Mouse (Mus musculus) forebrain, embryonic 10.5 days (tissue): ENCODE data around the gene Prpf40b. TPM values are rescaled to one million over a fixed set of nuclear protein-coding genes. Genes with fewer than 3 reads are reported as not detected.

ENCODE experiments used
- DNase-seq: peaks from one replicate; pipeline ENCODE4 v3.0.0-alpha.2; 2017; ENCODE audit warnings: low spot score; ENCODE audit errors: extremely low spot score
- H3K27ac ChIP-seq: fragments of 300-500 bp; sonication (generic); 2 replicates; pipeline ENCODE4 v1.5.1; 2016; ENCODE audit warnings: mild to moderate bottlenecking
- H3K27me3 ChIP-seq: fragments of 300-500 bp; sonication (generic); 2 replicates; pipeline ENCODE4 v1.6.1; 2016; ENCODE audit warnings: mild to moderate bottlenecking; ENCODE audit not compliant: poor library complexity, severe bottlenecking
- H3K36me3 ChIP-seq: fragments of 300-500 bp; sonication (generic); replicated peaks from 2 replicates; pipeline ENCODE4 v1.6.1; 2016; ENCODE audit warnings: mild to moderate bottlenecking, moderate library complexity
- H3K4me1 ChIP-seq: fragments of 300-500 bp; sonication (generic); 2 replicates; pipeline ENCODE4 v1.6.1; 2016
- H3K4me3 ChIP-seq: fragments of 300-500 bp; sonication (generic); 2 replicates; pipeline ENCODE4 v1.5.1; 2016; ENCODE audit warnings: mild to moderate bottlenecking, moderate library complexity
- H3K9me3 ChIP-seq: fragments of 300-500 bp; sonication (generic); 2 replicates; pipeline ENCODE4 v1.6.1; 2016; ENCODE audit warnings: mild to moderate bottlenecking, moderate library complexity
- WGBS: fragments of 180-500 bp; shearing (Covaris S2); methylation state at CpG from one replicate; pipeline ENCODE4 v1.1.7; 2016; 5-methylcytosine and 5-hydroxymethylcytosine counted together
- polyA plus RNA-seq: library from polyadenylated mRNA; unstranded; fragments of >200 nt; fragmentation: Nextera tagmentation; extraction: Ambion mirVana; gene quantifications from 2 replicates; pipeline ENCODE4 v1.2.1, GENCODE M21; 2016

The Prpf40b gene
- polyA plus RNA-seq, 1 experiment from 2014 or later, result 62.2 TPM

DNA sequence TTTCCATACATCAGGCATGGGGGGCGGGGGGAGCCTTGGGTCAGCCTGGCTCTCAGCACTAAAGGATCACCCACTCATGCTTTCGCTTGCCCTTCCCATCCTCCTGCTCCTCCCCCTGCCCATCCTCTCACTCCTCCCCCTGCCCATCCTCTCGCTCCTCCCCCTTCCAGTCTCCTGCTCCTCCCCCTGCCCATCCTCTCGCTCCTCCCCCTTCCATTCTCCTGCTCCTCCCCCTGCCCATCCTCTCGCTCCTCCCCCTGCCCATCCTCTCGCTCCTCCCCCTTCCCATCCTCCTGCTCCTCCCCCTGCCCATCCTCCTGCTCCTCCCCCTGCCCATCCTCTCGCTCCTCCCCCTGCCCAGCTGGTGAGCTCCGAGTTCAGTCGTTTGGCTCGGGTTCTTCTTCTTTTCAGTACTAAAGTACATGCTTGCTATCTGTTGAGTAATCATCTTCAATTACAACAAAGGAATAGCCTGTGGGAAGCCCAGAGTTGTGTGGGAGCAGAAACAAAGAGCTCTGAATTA, 35.1 kb upstream of the Prpf40b start:
- H3K4me1 ChIP-seq, result peaks cover 25% of the 10 kb centered on the region
- H3K27me3 ChIP-seq, result no peaks in the 10 kb centered on the region
- peak; percentile 85 for DNase-seq
- H3K36me3 ChIP-seq, result no peaks in the 10 kb centered on the region
- no peaks in the 10 kb centered on the region for H3K9me3 ChIP-seq
- WGBS, result 3% methylated on average over 10 of the region's 10 CpGs
- H3K4me3 ChIP-seq, result peak overlapping the region; percentile 45
- H3K27ac ChIP-seq, result peak overlapping the region; percentile 70; the same call in 1 of the 2 replicates

DNA sequence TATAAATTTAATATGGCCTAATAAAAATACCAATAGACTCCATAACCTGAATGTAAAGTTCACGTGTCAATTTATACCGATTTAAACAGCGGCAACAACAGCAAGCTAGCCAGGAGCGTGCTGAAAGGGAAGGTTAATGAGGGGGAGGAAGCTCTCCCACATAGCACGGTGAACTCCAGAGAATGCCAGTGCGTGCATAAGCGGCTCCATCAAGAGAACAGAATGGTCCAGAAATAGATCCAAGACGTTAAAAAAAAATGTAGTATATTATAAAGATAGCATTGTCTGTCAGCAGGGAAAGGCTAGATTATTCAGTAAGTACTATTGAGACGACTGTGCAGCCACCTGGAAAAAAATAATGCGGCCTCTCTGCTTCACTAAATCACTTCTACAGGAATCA, 32.2 kb upstream of the Prpf40b start:
- Histone ChIP-seq H3K4me3 (no peak overlapping the region), H3K9me3 (no peaks in the 10 kb centered on the region), H3K36me3 (no peaks in the 10 kb centered on the region), H3K27me3 (no peaks in the 10 kb centered on the region), H3K4me1 (peaks cover 28% of the 10 kb centered on the region), H3K27ac (no peak overlapping the region)
- 77% methylated on average over 10 of the region's 10 CpGs for WGBS
- DNase-seq, result no peak

DNA sequence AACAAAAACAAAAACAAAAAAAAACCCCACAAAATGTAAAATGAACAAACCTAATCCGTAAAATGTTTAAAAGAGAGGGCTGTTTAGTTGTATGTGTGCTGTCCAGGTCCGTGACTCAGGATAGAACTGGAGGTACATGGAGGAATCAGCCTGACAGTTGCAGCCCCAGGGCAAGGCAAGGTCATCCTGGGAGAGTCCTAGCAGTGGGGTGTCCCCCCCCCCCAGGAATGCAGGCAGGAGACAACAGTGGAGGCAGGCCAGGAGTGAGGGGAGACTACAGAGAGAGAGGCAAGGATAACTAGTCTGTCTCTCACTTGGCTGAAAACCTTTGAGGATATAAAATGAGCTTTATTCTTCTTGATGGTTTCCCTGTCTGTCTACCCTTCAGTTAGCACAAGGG, 30.5 kb upstream of the Prpf40b start:
- Histone ChIP-seq H3K36me3 (no peaks in the 10 kb centered on the region), H3K4me1 (peaks cover 26% of the 10 kb centered on the region), H3K27ac (no peak overlapping the region), H3K4me3 (no peak overlapping the region), H3K27me3 (no peaks in the 10 kb centered on the region), H3K9me3 (no peaks in the 10 kb centered on the region)
- 79% methylated on average over 2 of the region's 2 CpGs for WGBS
- no peak for DNase-seq

DNA sequence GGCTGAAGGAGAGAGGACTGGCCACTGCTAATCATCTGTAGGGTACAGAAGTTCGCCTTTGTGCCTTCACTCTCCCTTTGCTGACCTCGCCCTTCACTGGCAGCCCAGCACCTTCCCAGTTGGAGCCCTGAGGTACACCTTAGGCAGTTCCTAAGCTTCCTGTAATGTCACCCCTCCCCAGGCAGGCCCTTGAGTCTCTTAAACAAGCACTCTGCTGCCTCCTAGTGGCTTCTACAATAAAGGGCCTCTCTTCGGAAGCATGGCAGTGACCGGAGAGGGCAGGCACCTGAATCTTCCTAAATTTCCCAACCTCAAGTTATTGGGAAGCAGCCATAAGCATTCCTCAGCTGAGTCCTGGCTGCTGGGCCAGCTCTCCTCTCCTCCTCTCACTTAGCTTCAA, 29.2 kb upstream of the Prpf40b start:
- Histone ChIP-seq H3K9me3 (no peaks in the 10 kb centered on the region), H3K4me3 (no peak overlapping the region), H3K4me1 (peaks cover 15% of the 10 kb centered on the region), H3K36me3 (no peaks in the 10 kb centered on the region), H3K27me3 (no peaks in the 10 kb centered on the region), H3K27ac (no peak overlapping the region)
- 14% methylated on average over 4 of the region's 4 CpGs for whole genome bisulfite sequencing
- DNase-seq, result peak; percentile 66

DNA sequence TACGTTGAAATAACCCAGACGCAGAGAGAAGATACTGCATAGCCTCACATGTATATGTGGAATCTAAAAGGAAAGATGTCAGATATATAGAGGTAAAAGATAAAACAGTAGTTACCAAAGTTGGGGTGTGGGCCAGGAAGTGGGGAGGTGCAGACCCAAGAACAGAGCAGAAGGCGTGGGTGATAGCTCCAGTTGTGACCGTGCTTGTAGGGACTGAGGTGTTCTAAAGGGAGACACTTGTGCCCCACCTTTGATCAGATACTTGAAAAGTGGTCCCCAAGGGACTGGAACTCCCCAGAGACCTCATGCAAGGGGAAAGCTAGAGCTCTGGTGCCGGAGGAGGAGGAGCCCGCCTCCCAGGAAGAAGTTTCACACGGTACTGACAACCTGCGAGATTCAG, 18.8 kb upstream of the Prpf40b start:
- peaks cover 12% of the 10 kb centered on the region for H3K4me1 ChIP-seq
- no peak for DNase-seq
- H3K9me3 ChIP-seq, result no peaks in the 10 kb centered on the region
- no peaks in the 10 kb centered on the region for H3K36me3 ChIP-seq
- WGBS, result 91% methylated on average over 8 of the region's 8 CpGs
- no peak overlapping the region for H3K4me3 ChIP-seq
- no peak overlapping the region for H3K27ac ChIP-seq
- H3K27me3 ChIP-seq, result peaks cover 8% of the 10 kb centered on the region; the same call in 1 of the 2 replicates

DNA sequence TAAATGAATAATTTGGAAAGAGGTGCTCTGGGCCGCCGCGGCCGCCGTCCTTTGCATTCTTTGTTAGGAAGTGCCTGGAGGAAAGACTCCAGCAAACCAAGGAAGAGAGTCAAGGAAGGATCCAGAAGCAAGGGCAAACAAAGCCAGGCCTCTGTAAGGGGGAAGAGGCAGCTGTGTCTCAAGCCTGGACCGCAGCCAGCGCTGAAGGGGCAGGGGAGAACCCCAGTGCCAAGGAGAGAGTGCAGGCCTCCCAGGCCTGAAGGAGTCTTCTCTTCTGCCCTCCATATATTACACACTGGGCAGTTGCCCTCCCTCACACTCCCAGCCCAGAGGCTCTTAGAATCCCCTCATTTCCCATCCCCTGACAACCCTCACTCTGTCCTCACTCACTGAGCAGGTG, 16.6 kb upstream of the Prpf40b start:
- H3K9me3 ChIP-seq, result no peaks in the 10 kb centered on the region
- no peaks in the 10 kb centered on the region for H3K4me1 ChIP-seq
- peaks cover 8% of the 10 kb centered on the region; the same call in 1 of the 2 replicates for H3K27me3 ChIP-seq
- H3K36me3 ChIP-seq, result no peaks in the 10 kb centered on the region
- H3K4me3 ChIP-seq, result no peak overlapping the region
- WGBS, result 91% methylated on average over 7 of the region's 7 CpGs
- no peak overlapping the region for H3K27ac ChIP-seq
- DNase-seq, result no peak

DNA sequence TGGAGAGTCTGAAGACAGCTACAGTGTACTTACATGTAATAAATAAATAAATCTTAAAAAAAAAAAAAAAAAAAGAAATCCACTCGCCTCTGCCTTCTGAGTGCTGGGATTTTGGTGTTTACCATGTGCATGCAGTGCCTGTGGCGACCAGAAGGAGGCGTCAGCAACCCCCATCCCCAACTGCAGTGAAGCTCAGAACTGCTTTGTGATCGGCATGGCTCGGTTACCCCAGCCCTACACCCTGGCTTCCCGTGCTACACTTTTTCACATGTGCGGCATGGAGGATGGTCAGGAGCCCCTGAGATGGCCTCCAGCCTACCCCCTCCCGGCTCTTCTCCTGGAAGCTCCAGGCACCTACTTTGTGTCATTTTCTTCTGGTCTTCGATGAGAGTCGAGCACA, 11.4 kb upstream of the Prpf40b start:
- DNase-seq, result no peak
- Histone ChIP-seq H3K27ac (no peak overlapping the region), H3K9me3 (no peaks in the 10 kb centered on the region), H3K4me1 (peaks cover 11% of the 10 kb centered on the region), H3K4me3 (no peak overlapping the region), H3K36me3 (no peaks in the 10 kb centered on the region), H3K27me3 (peaks cover 8% of the 10 kb centered on the region; the same call in 1 of the 2 replicates)
- WGBS, result 66% methylated on average over 10 of the region's 10 CpGs

DNA sequence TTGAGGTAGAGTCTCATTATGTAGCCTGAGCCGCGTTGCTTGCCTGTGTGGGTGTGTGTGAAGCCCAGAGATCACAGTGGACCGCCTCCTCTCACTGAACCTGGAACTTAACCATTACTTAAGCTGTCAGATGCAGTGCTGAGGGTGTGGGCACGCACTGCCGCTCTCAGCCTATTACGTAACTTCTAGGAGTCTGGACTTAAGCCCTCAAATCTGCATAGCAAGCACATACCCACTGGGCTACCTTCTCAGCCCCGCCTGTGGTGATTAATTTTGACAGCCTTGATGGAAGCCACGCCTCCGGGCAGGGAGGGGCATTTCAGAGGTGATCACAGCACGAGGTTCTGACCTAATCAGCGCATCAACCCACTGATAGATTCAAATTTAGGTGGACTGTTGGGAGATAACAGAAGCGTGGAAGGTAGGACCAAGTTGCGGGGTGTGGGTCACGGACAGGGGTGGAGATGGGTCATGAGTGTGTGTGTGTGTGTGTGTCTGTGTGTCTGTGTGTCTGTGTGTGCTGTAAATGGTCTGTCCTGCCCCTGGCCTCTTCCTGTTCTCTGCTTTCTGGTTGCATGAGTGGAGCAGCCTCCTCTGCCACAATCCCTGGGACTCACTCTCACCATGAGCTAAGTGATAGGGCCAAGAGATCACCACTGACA, 10.2 kb upstream of the Prpf40b start:
- Histone ChIP-seq H3K27me3 (peaks cover 5% of the 10 kb centered on the region; the same call in 1 of the 2 replicates), H3K4me1 (peaks cover 11% of the 10 kb centered on the region), H3K9me3 (no peaks in the 10 kb centered on the region), H3K36me3 (no peaks in the 10 kb centered on the region), H3K27ac (no peak overlapping the region), H3K4me3 (no peak overlapping the region)
- WGBS, result 56% methylated on average over 14 of the region's 14 CpGs
- DNase-seq, result no peak

DNA sequence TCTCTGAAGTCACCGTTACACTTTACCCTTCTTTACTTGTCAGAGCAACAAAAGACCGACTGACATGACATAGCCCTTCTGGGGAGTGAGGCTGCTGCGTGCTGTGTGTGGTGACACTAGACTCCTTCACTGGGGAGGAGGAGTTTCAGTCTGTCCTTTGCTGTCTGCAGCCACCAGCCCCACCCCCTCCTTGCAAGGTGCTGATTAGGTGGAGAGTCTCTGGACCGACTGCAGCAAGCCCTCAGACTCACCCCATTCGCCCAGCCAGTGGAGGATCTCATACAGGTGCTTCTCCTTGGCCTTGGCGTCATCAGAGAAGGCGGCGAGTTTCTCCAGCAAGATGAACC, 9.7 kb upstream of the Prpf40b start:
- Histone ChIP-seq H3K4me1 (peaks cover 11% of the 10 kb centered on the region), H3K9me3 (no peaks in the 10 kb centered on the region), H3K27ac (no peak overlapping the region), H3K4me3 (no peak overlapping the region), H3K27me3 (no peaks in the 10 kb centered on the region; the same call in 1 of the 2 replicates), H3K36me3 (no peaks in the 10 kb centered on the region)
- 58% methylated on average over 8 of the region's 8 CpGs for WGBS
- DNase-seq, result no peak

DNA sequence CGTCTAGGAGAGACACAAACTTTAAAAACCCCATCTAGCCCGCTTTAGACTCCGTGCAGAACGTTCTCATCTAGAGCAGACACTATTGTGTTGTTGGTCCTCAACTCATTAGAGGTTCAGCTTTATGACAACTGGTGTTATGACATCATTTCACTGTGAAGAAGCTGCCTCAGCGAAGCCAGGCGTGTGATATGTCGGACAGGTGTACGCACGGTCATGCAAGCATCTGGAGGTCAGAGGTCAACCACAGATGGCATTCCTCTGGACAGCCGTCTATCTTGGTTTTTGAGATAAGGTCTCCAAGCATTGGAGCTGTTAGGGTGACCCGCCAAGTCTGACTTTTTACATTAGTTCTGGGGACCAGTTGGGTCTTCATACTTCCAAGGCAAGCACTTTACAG, 4.3 kb upstream of the Prpf40b start:
- H3K4me3 ChIP-seq, result no peak overlapping the region
- H3K4me1 ChIP-seq, result peaks cover 13% of the 10 kb centered on the region
- DNase-seq, result no peak
- H3K9me3 ChIP-seq, result no peaks in the 10 kb centered on the region
- H3K36me3 ChIP-seq, result no peaks in the 10 kb centered on the region
- 94% methylated on average over 11 of the region's 11 CpGs for WGBS
- H3K27me3 ChIP-seq, result no peaks in the 10 kb centered on the region
- H3K27ac ChIP-seq, result no peak overlapping the region

DNA sequence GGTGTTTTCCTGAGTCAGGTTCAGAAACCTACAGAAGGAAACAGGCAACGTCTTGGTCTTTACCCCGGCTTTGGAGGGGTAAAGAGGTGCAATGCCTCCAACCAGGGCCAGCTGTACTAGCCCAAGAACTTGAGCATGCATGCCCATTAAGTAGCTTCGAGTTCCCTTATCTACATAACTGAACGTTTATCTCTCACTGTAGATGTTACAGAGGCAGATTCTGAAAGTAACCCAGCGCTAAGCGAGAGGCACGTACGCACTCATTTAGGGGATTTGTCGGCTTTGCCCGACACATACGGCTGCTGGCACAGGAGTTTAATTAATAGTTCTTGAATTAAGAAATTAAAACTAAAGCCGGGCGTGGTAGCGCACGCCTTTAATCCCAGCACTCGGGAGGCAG, 600 bp upstream of the Prpf40b start:
- WGBS, result 46% methylated on average over 16 of the region's 16 CpGs
- Histone ChIP-seq H3K27me3 (no peaks in the 10 kb centered on the region), H3K4me1 (peaks cover 27% of the 10 kb centered on the region), H3K36me3 (0 out of 2 replicates have a peak, but pooled peaks cover 3% of the 10 kb centered on the region), H3K27ac (peak overlapping the region; percentile 93), H3K4me3 (peak overlapping the region; percentile 71), H3K9me3 (no peaks in the 10 kb centered on the region)
- no peak for DNase-seq

DNA sequence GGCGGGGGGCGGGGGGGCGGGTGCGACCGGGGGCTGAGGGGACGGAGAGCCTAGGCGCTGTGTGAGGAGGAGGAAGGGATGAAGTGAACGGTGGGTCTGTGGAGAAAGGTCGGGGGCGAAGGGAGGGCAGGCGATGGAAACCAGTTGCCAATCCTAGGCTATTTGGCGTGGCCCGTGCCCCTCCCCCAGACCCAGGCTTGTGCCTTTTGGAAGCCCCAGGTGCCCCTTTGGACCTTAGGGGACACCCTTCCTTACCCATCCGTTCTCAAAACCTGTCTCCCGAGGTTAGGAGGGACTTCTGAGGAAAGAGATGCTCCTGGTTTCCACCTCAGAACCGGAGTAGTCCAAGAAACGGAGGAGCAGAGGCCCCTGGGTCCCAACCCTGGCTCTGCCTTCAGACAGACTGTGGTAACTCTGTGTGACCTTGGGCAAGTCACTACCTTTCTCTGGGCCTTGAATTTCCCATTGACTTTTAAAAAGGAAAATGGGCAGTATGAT, 646 bp downstream of the Prpf40b start, which contains the start of gene Fam186b:
Gene Fam186b (minus strand): TSS at position 405 of the 498 bp plus-strand sequence.
- Histone ChIP-seq H3K27ac (peak within 1 kb of the TSS; percentile 93), H3K36me3 (peaks cover 10% of the 10 kb centered on the region), H3K27me3 (no peaks in the 10 kb centered on the region), H3K4me3 (peak within 1 kb of the TSS; percentile 71), H3K9me3 (no peaks in the 10 kb centered on the region), H3K4me1 (peaks cover 27% of the 10 kb centered on the region)
- DNase-seq, result peak; percentile 52
- WGBS, result 1% methylated on average over 15 of the region's 17 CpGs

DNA sequence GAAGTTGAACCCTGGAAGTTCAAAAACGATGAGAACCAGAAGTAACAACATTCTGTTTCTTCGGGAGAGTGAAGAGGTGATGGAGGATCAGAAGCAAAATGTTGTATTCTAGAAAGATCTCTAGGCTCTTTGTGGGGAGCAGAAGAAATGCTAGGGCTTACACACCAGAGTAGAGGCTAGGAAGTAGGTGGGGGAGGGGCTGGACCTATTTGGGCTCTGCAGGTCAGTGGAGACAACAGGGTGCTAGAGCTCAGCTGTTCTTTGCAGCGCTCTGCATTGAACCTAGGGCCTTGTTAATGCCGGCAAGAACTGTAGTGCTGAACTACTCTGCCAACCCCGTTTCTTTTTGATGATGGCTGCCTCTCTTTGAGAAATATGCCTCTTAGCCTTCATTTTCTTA, 1.3 kb downstream of the Prpf40b start:
- Histone ChIP-seq H3K27ac (no peak overlapping the region; the same call in 1 of the 2 replicates), H3K36me3 (peaks cover 10% of the 10 kb centered on the region), H3K4me3 (peak overlapping the region; percentile 71), H3K27me3 (no peaks in the 10 kb centered on the region), H3K4me1 (peaks cover 27% of the 10 kb centered on the region), H3K9me3 (no peaks in the 10 kb centered on the region)
- WGBS, result 48% methylated on average over 5 of the region's 5 CpGs
- no peak for DNase-seq
